Mouse (Mus musculus) CH12.LX (cell line): ENCODE results near the gene Klhl29. TPM values are rescaled to one million over a fixed set of nuclear protein-coding genes. Genes with fewer than 3 reads are reported as not detected.

Experiments
- DNase-seq: peaks from one replicate; pipeline ENCODE4 v3.0.0-alpha.2; 2013; ENCODE audit errors: extremely low read depth
- H3K27ac ChIP-seq: 2 replicates; pipeline ENCODE4 v1.5.1; 2012; ENCODE audit warnings: low read depth, mild to moderate bottlenecking, control low read depth, moderate library complexity; ENCODE audit not compliant: insufficient read depth
- H3K27me3 ChIP-seq: replicated peaks from 2 replicates; pipeline ENCODE3; 2012; ENCODE audit warnings: inconsistent platforms
- H3K36me3 ChIP-seq, 2 experiments: replicated peaks in 1 of 2; 2 replicates each; pipeline versions ENCODE3 to v1.6.1; 2012; ENCODE audit warnings: inconsistent platforms in 1 of 2, low read length in 1 of 2, mild to moderate bottlenecking in 1 of 2, mixed read lengths in 1 of 2, moderate library complexity in 1 of 2; ENCODE audit not compliant: control insufficient read depth in 1 of 2, insufficient read depth in 1 of 2
- H3K4me1 ChIP-seq, 2 experiments: 2 replicates each; pipeline ENCODE4 v1.6.1; 2012; ENCODE audit warnings: inconsistent platforms in 1 of 2, moderate library complexity in 1 of 2; ENCODE audit not compliant: insufficient read depth in 2 of 2, control insufficient read depth in 1 of 2
- H3K4me2 ChIP-seq: 2 replicates; pipeline ENCODE4 v1.6.1; 2012; ENCODE audit warnings: low read depth, mild to moderate bottlenecking, control low read depth; ENCODE audit not compliant: poor library complexity, insufficient read depth, severe bottlenecking
- H3K4me3 ChIP-seq, 3 experiments: fragments of 150-350 bp in 1 of 3; sonication (generic) in 1 of 3; replicated peaks in 1 of 3; 2 replicates each; pipeline versions ENCODE3 to v1.5.1; 2011 to 2012; ENCODE audit warnings: low read depth in 2 of 3, low read length in 2 of 3, mild to moderate bottlenecking in 2 of 3, moderate library complexity in 2 of 3, control low read depth in 1 of 3, improper control_type of control experiment in 1 of 3, inconsistent platforms in 1 of 3, mixed read lengths in 1 of 3; ENCODE audit not compliant: poor library complexity in 1 of 3
- H3K79me2 ChIP-seq: replicated peaks from 2 replicates; pipeline ENCODE4 v1.6.1; 2012; ENCODE audit warnings: mild to moderate bottlenecking, moderate library complexity; ENCODE audit not compliant: control insufficient read depth, poor library complexity, insufficient read depth, severe bottlenecking; ENCODE audit errors: extremely low read depth
- H3K9ac ChIP-seq: 2 replicates; pipeline ENCODE4 v1.6.1; 2012; ENCODE audit warnings: low read depth, mild to moderate bottlenecking, control low read depth, moderate library complexity; ENCODE audit not compliant: insufficient read depth
- H3K9me3 ChIP-seq: replicated peaks from 2 replicates; pipeline ENCODE3; 2012; ENCODE audit warnings: low read length, inconsistent platforms, mixed read lengths
- BHLHE40 ChIP-seq: IDR thresholded peaks from 2 replicates; pipeline ENCODE4 v1.6.1; 2011; ENCODE audit warnings: mild to moderate bottlenecking, low read depth, low read length, improper control_type of control experiment
- CHD2 ChIP-seq: IDR thresholded peaks from 2 replicates; pipeline ENCODE4 v1.6.1; 2011; ENCODE audit warnings: low read length, improper control_type of control experiment
- CTCF ChIP-seq, 2 experiments: IDR thresholded peaks in 1 of 2; conservative IDR thresholded peaks in 1 of 2; 2 replicates each; pipeline ENCODE4 v1.5.1; 2011 to 2012; ENCODE audit warnings: low read depth in 2 of 2, low read length in 2 of 2, improper control_type of control experiment in 1 of 2, inconsistent platforms in 1 of 2, mild to moderate bottlenecking in 1 of 2, moderate library complexity in 1 of 2
- ELF1 ChIP-seq: IDR thresholded peaks from 2 replicates; pipeline ENCODE4 v1.6.1; 2014; ENCODE audit warnings: low read depth, mild to moderate bottlenecking, inconsistent platforms, low read length, improper control_type of control experiment
- EP300 ChIP-seq: IDR thresholded peaks from 2 replicates; pipeline ENCODE4 v1.6.1; 2011; ENCODE audit warnings: low read length, improper control_type of control experiment
- ETS1 ChIP-seq: conservative IDR thresholded peaks from 2 replicates; pipeline ENCODE4 v1.6.1; 2012; ENCODE audit warnings: low read depth, mild to moderate bottlenecking, inconsistent platforms, low read length, improper control_type of control experiment, moderate library complexity
- GABPA ChIP-seq: IDR thresholded peaks from 2 replicates; pipeline ENCODE4 v1.6.1; 2012; ENCODE audit warnings: low read depth, low read length, improper control_type of control experiment, inconsistent platforms; ENCODE audit not compliant: insufficient replicate concordance
- HCFC1 ChIP-seq: IDR thresholded peaks from 2 replicates; pipeline ENCODE4 v1.6.1; 2012; ENCODE audit warnings: low read depth, mild to moderate bottlenecking, inconsistent platforms, low read length, improper control_type of control experiment
- IRF4 ChIP-seq: IDR thresholded peaks from 2 replicates; pipeline ENCODE4 v1.6.1; 2014; ENCODE audit warnings: low read depth, mild to moderate bottlenecking, inconsistent platforms, low read length, improper control_type of control experiment
- JUN ChIP-seq: IDR thresholded peaks from 2 replicates; pipeline ENCODE4 v1.6.1; 2011; ENCODE audit warnings: low read depth, mild to moderate bottlenecking, low read length, improper control_type of control experiment, moderate library complexity; ENCODE audit not compliant: insufficient read depth
- JUND ChIP-seq: conservative IDR thresholded peaks from 2 replicates; pipeline ENCODE4 v1.6.1; 2011; ENCODE audit warnings: low read depth, low read length, improper control_type of control experiment
- MAFK ChIP-seq: IDR thresholded peaks from 2 replicates; pipeline ENCODE4 v1.6.1; 2011; ENCODE audit warnings: low read length, improper control_type of control experiment; ENCODE audit not compliant: insufficient replicate concordance
- MAX ChIP-seq: IDR thresholded peaks from 2 replicates; pipeline ENCODE4 v1.6.1; 2011; ENCODE audit warnings: low read length, improper control_type of control experiment
- MAZ ChIP-seq: IDR thresholded peaks from 2 replicates; pipeline ENCODE4 v1.6.1; 2012; ENCODE audit warnings: low read depth, mild to moderate bottlenecking, inconsistent platforms, low read length, improper control_type of control experiment, moderate library complexity
- MEF2A ChIP-seq: IDR thresholded peaks from 2 replicates; pipeline ENCODE4 v1.6.1; 2014; ENCODE audit warnings: low read depth, mild to moderate bottlenecking, inconsistent platforms, low read length, improper control_type of control experiment, borderline replicate concordance
- MXI1 ChIP-seq: IDR thresholded peaks from 2 replicates; pipeline ENCODE4 v1.6.1; 2011; ENCODE audit warnings: mild to moderate bottlenecking, low read depth, low read length, improper control_type of control experiment
- NELFE ChIP-seq: IDR thresholded peaks from 2 replicates; pipeline ENCODE4 v1.6.1; 2011; ENCODE audit warnings: low read depth, low read length, improper control_type of control experiment
- PAX5 ChIP-seq: IDR thresholded peaks from 2 replicates; pipeline ENCODE4 v1.6.1; 2012; ENCODE audit warnings: low read length, inconsistent platforms, mixed read lengths
- POLR2AphosphoS2 ChIP-seq: IDR thresholded peaks from 2 replicates; pipeline ENCODE4 v1.6.1; 2011; ENCODE audit warnings: low read depth, low read length, improper control_type of control experiment
- RAD21 ChIP-seq: IDR thresholded peaks from 2 replicates; pipeline ENCODE4 v1.6.1; 2011; ENCODE audit warnings: low read depth, mild to moderate bottlenecking, low read length, improper control_type of control experiment, moderate library complexity
- RCOR1 ChIP-seq: conservative IDR thresholded peaks from 2 replicates; pipeline ENCODE4 v1.6.1; 2012; ENCODE audit warnings: low read depth, mild to moderate bottlenecking, inconsistent platforms, low read length, improper control_type of control experiment
- SIN3A ChIP-seq: IDR thresholded peaks from 2 replicates; pipeline ENCODE4 v1.6.1; 2012; ENCODE audit warnings: low read length, improper control_type of control experiment, inconsistent platforms
- SMC3 ChIP-seq: IDR thresholded peaks from 2 replicates; pipeline ENCODE4 v1.6.1; 2011; ENCODE audit warnings: low read depth, low read length, improper control_type of control experiment
- TBP ChIP-seq: conservative IDR thresholded peaks from 2 replicates; pipeline ENCODE4 v1.6.1; 2011; ENCODE audit warnings: low read depth, low read length, improper control_type of control experiment
- TCF12 ChIP-seq: IDR thresholded peaks from 2 replicates; pipeline ENCODE4 v1.6.1; 2014; ENCODE audit warnings: low read depth, mild to moderate bottlenecking, inconsistent platforms, low read length, improper control_type of control experiment
- UBTF ChIP-seq: IDR thresholded peaks from 2 replicates; pipeline ENCODE4 v1.6.1; 2012; ENCODE audit warnings: low read depth, mild to moderate bottlenecking, inconsistent platforms, low read length, improper control_type of control experiment, moderate library complexity
- USF1 ChIP-seq: IDR thresholded peaks from 2 replicates; pipeline ENCODE4 v1.6.1; 2014; ENCODE audit warnings: low read depth, mild to moderate bottlenecking, inconsistent platforms, low read length, improper control_type of control experiment
- USF2 ChIP-seq: conservative IDR thresholded peaks from 2 replicates; pipeline ENCODE4 v1.6.1; 2011; ENCODE audit warnings: low read depth, low read length, improper control_type of control experiment
- ZC3H11A ChIP-seq: IDR thresholded peaks from 2 replicates; pipeline ENCODE4 v1.6.1; 2012; ENCODE audit warnings: low read depth, mild to moderate bottlenecking, inconsistent platforms, low read length, improper control_type of control experiment
- dilution Hi-C: fragments of 300-500 bp; cut with MboI; formaldehyde crosslinking; loops from 2 replicates; pipeline ENCODE4 v1.14.3; 2020; ENCODE audit warnings: low sequenced_read_pairs; ENCODE audit not compliant: extremely low pct_unique_long_range_greater_than_20kb, extremely low pct_ligation_motif_present
- in situ Hi-C: fragments of 300-500 bp; cut with MboI; formaldehyde crosslinking; loops from 3 replicates; pipeline ENCODE4 v1.14.3; 2019; ENCODE audit warnings: low sequenced_read_pairs, low pct_ligation_motif_present, low pct_unique_long_range_greater_than_20kb, mixed read lengths
- polyA plus RNA-seq: library from polyadenylated mRNA; unstranded; fragments of >175 nt; gene quantifications from 2 replicates; pipeline ENCODE4 v1.2.1, GENCODE M21; 2012; ENCODE audit warnings: low read depth; ENCODE audit not compliant: insufficient read length
- total RNA-seq, 2 experiments: library from RNA; depleted of rRNA; stranded (reverse); fragments of 300-350 nt in 1 of 2; fragments of >200 nt in 1 of 2; gene quantifications; 2 replicates each; pipeline ENCODE4 v1.2.3; 2012 to 2014

The Klhl29 gene
- total and polyA plus RNA-seq, 3 experiments = 0.04 TPM; not detected in 2

DNA sequence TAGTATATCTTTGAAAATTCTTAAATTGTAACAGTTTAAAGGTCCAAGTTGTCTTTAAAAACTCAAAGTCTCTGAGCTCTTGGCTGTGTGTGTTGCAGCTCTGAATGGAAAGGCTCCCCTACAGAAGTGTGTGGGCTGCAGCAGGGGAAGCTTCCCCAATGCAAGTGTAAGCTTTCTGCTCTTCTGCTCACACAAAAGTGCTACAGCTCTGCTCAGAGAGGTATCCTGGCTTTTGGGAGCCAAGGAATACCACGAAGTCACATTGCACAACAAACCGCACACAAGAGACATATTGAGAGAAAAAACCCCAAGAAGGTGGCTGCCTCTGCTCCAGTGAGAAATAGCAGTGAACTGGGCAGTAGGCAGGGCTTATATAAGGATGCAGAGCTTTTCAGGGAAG, 337.5 kb downstream of the Klhl29 start:
- no peak overlapping the region for H3K4me3 ChIP-seq
- no peak overlapping the region for H3K4me2 ChIP-seq
- no peaks in the 10 kb centered on the region for H3K4me1 ChIP-seq
- H3K9ac ChIP-seq = no peak overlapping the region
- no peaks in the 10 kb centered on the region for H3K79me2 ChIP-seq
- H3K9me3 ChIP-seq = no peaks in the 10 kb centered on the region
- H3K36me3 ChIP-seq = peaks cover 6 to 59% of the 10 kb centered on the region in 2 experiments
- H3K27ac ChIP-seq = no peak overlapping the region
- dilution Hi-C loops = no loop called here
- no peaks in the 10 kb centered on the region for H3K27me3 ChIP-seq
- no peak for TF ChIP-seq JUN
- no peak for TF ChIP-seq ZC3H11A
- TF ChIP-seq SMC3 = no peak
- no peak for TF ChIP-seq UBTF
- TF ChIP-seq GABPA = no peak
- TF ChIP-seq HCFC1 = no peak
- TF ChIP-seq EP300 = no peak
- no peak for TF ChIP-seq ETS1
- no peak for TF ChIP-seq MXI1
- TF ChIP-seq MAZ = no peak
- no peak for TF ChIP-seq CTCF (conservative IDR thresholded peaks at IDR 0.05 in 1 of 2, IDR thresholded peaks at IDR 0.05 in 1 of 2; ENCODE audit: low read depth in 2 of 2, low read length in 2 of 2)
- no peak for TF ChIP-seq MEF2A
- TF ChIP-seq TCF12 = no peak
- no peak for TF ChIP-seq PAX5
- TF ChIP-seq MAFK = no peak
- TF ChIP-seq MAX = no peak
- no peak for TF ChIP-seq USF1
- TF ChIP-seq USF2 = no peak
- no peak for TF ChIP-seq BHLHE40
- no peak for TF ChIP-seq SIN3A
- in situ Hi-C loops = no loop called here
- DNase-seq = no peak

DNA sequence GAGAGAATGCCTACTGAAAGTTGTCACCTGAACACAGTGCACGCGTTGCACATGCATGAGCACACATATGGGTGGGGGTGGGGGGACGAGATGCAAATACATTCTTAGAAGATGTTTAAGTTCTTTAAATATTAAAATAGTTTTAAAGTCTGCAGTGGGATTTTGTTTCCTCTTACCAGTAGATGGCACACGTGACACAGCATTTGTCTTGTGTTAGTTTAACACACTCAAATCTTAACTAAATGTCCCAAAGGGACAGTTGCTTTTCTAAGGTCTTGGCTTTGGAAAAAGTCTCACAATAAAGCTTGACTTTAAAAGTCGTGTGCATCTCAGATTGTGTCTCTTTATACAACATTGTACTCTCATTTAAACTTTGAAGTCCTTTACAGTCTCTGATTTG, 346.4 kb downstream of the Klhl29 start:
- Histone ChIP-seq H3K4me2 (no peak overlapping the region), H3K27ac (no peak overlapping the region), H3K27me3 (no peaks in the 10 kb centered on the region), H3K4me3 (no peak overlapping the region), H3K9me3 (no peaks in the 10 kb centered on the region), H3K9ac (no peak overlapping the region), H3K79me2 (no peaks in the 10 kb centered on the region), H3K36me3 (peaks cover 14 to 40% of the 10 kb centered on the region in 2 experiments), H3K4me1 (no peaks in the 10 kb centered on the region; a peak in 1 of 4 replicates)
- dilution Hi-C loops (no loop called here), in situ Hi-C loops (no loop called here)
- DNase-seq = peak; percentile 3
- TF ChIP-seq EP300 = no peak
- TF ChIP-seq CTCF (conservative IDR thresholded peaks at IDR 0.05 in 1 of 2, IDR thresholded peaks at IDR 0.05 in 1 of 2; ENCODE audit: low read depth in 2 of 2, low read length in 2 of 2) = peak in 1 of 2 experiments; percentile 58; a peak in 2 of 4 replicates
- no peak for TF ChIP-seq TBP
- no peak for TF ChIP-seq ELF1
- no peak for TF ChIP-seq USF1
- TF ChIP-seq SMC3 = peak; percentile 14; the same call in 1 of the 2 replicates
- no peak for TF ChIP-seq NELFE
- TF ChIP-seq RAD21 = peak; percentile 61
- TF ChIP-seq BHLHE40 = no peak
- no peak for TF ChIP-seq POLR2AphosphoS2
- TF ChIP-seq RCOR1 = no peak
- 0 out of 2 replicates have a peak, but pooled peaks have one; percentile 21 for TF ChIP-seq JUND
- TF ChIP-seq IRF4 = 0 out of 2 replicates have a peak, but pooled peaks have one; percentile 35
- no peak for TF ChIP-seq JUN
- TF ChIP-seq CHD2 = no peak
